Mouse (Mus musculus): Measurements from ENCODE around the gene Evpl. TPM values are rescaled to one million over a fixed set of nuclear protein-coding genes. Genes with fewer than 3 reads are reported as not detected.

Gene Evpl
- polyA plus RNA-seq, 1 experiment from 2014 or later = 26.5 TPM

DNA sequence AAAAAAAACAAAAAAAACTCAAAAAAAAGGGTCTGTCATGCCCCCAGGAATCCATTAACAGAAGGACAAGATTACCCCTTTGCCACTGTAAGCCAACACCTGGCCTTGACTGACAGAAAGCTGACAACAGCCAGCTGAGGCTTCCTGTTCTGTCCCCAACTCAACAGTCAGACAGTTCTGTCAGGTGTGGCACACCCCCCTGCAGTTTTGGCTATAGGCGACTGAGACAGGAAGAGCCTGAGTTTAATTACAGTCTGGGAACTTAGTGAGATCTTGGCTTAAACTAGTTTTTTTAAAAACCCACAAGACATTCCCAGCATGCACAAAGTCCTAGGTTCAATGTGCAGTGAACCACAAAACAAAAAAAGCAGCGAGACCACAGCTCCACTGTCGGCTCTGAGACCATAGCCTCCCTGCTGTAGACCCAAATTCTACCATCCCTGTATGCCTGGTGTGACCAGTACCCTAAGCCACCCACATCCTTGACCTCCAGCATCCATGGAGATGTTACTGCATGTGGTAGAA lies 15.3 kb upstream of the Evpl start:
- peaks cover 54% of the 10 kb centered on the region for H3K36me3 ChIP-seq (ENCODE audit: control insufficient read depth, insufficient read depth, low read length)
- H3K9me3 ChIP-seq (ENCODE audit: control insufficient read depth, low read length) = no peaks in the 10 kb centered on the region
- no peak overlapping the region for H3K4me3 ChIP-seq (ENCODE audit: low read depth, low read length)
- no peak overlapping the region for H3K4me2 ChIP-seq (replicated peaks; ENCODE audit: low read depth)
- H3K9ac ChIP-seq (ENCODE audit: low read length) = no peak overlapping the region
- no peak overlapping the region for H3K27ac ChIP-seq (replicated peaks)
- ATAC-seq (ENCODE audit: low FRiP score, low TSS enrichment) = no peak
- no peaks in the 10 kb centered on the region for H3K4me1 ChIP-seq (replicated peaks; ENCODE audit: control insufficient read depth, insufficient read depth)
- 88% methylated on average over 3 of the region's 3 CpGs for WGBS
- TF ChIP-seq CTCF (IDR thresholded peaks at IDR 0.05; ENCODE audit: low read depth) (no peak), EP300 (optimal IDR thresholded peaks at IDR 0.05) (no peak)
- DNase-seq (ENCODE audit: low spot score) = no peak
- H3K27me3 ChIP-seq (ENCODE audit: control insufficient read depth, insufficient read depth, low read length) = no peaks in the 10 kb centered on the region

DNA sequence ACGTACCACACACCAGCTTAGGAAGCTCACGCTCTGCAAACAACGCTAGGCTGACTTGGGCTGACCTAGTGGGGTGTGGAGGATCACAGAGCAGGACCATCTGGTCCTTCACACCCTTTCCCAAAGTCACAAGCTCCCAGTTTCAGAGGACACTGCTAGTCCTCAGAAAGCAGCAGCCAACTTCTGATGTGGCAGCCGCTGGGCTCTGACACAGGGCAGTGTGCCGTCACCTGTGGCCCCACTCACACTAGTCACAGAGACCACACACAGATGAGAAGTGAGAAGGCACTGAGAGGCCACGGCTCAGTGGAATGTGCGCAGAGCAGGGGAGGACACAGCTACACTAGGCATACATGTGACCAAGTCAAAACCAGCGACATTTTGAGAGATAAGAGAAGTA lies 13.0 kb upstream of the Evpl start:
- no peak overlapping the region for H3K4me3 ChIP-seq (ENCODE audit: low read depth, low read length)
- H3K9me3 ChIP-seq (ENCODE audit: control insufficient read depth, low read length) = no peaks in the 10 kb centered on the region
- ATAC-seq (ENCODE audit: low FRiP score, low TSS enrichment) = no peak
- H3K4me2 ChIP-seq (replicated peaks; ENCODE audit: low read depth) = no peak overlapping the region
- H3K27me3 ChIP-seq (ENCODE audit: control insufficient read depth, insufficient read depth, low read length) = no peaks in the 10 kb centered on the region
- peaks cover 60% of the 10 kb centered on the region for H3K36me3 ChIP-seq (ENCODE audit: control insufficient read depth, insufficient read depth, low read length)
- no peak for TF ChIP-seq CTCF (IDR thresholded peaks at IDR 0.05; ENCODE audit: low read depth)
- no peak for TF ChIP-seq EP300 (optimal IDR thresholded peaks at IDR 0.05)
- H3K4me1 ChIP-seq (replicated peaks; ENCODE audit: control insufficient read depth, insufficient read depth) = no peaks in the 10 kb centered on the region
- H3K27ac ChIP-seq (replicated peaks) = 0 out of 2 replicates have a peak overlapping the region, but pooled peaks have one; percentile 8
- WGBS = 84% methylated on average over 8 of the region's 8 CpGs
- no peak for DNase-seq (ENCODE audit: low spot score)
- no peak overlapping the region for H3K9ac ChIP-seq (ENCODE audit: low read length)

DNA sequence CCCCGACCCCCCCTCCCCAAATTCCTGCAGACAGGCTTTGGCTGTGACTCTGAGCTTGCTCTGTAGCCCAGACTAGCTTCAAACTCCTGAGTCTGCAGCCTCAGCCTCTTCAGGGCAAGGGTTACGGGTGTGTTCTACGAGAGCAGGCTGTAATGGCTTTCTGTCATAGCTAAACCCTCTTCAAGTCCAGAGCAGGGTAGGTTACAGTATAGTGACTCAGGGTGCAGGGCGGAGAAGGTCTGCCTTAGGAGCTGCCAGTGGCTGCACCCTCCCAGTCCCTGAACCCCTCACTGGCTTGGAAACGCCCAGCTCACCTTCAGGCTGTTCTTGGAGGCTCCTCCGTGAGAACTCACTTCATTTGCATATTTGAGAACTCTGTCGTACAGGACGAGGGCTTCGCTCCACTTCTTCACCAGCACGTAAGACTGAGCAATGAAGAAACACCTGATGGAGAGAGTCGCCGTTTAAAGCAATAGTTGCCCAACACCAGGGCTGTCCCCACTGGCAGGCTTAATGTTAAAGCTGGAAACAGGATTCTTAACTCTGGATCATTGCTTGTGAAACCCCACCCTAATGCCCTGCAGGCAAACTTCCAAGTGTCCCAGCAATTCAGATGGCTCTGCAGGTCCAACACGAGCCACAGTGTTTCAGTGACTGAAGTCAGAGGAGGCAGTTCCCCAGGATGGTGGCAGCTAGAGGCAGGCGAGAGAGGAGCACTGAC lies 9.8 kb upstream of the Evpl start:
- peak; percentile 89 for ATAC-seq (ENCODE audit: low FRiP score, low TSS enrichment)
- TF ChIP-seq CTCF (IDR thresholded peaks at IDR 0.05; ENCODE audit: low read depth) (no peak), EP300 (optimal IDR thresholded peaks at IDR 0.05) (no peak)
- no peaks in the 10 kb centered on the region for H3K4me1 ChIP-seq (replicated peaks; ENCODE audit: control insufficient read depth, insufficient read depth)
- peak overlapping the region; percentile 74 for H3K27ac ChIP-seq (replicated peaks)
- H3K4me3 ChIP-seq (ENCODE audit: low read depth, low read length) = no peak overlapping the region
- DNase-seq (ENCODE audit: low spot score) = peak; percentile 55
- no peaks in the 10 kb centered on the region for H3K9me3 ChIP-seq (ENCODE audit: control insufficient read depth, low read length)
- H3K9ac ChIP-seq (ENCODE audit: low read length) = no peak overlapping the region
- H3K36me3 ChIP-seq (ENCODE audit: control insufficient read depth, insufficient read depth, low read length) = peaks cover 55% of the 10 kb centered on the region
- no peaks in the 10 kb centered on the region for H3K27me3 ChIP-seq (ENCODE audit: control insufficient read depth, insufficient read depth, low read length)
- H3K4me2 ChIP-seq (replicated peaks; ENCODE audit: low read depth) = no peak overlapping the region
- 65% methylated on average over 14 of the region's 14 CpGs for WGBS

DNA sequence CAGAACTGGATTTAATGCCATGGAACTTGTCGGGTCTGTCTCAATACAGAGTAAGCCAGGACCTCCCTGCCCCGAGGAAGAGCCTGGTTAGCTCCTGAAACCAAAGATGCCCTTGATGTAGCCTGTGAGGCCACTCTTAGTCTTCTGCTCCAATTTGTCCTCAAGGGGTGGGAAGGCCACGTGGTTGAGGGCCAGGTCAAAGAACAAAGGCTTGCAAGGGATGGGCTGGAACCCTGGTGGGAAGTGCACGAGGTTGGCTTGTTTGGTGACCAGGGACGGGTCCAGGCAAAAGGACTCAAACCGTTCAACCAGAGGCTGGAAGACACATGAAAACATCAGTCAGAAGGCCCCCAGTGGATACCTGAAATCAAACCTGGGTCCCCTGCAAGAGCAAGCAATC lies 7.7 kb upstream of the Evpl start:
- WGBS = 73% methylated on average over 6 of the region's 6 CpGs
- Histone ChIP-seq H3K4me1 (replicated peaks; ENCODE audit: control insufficient read depth, insufficient read depth) (no peaks in the 10 kb centered on the region), H3K27me3 (ENCODE audit: control insufficient read depth, insufficient read depth, low read length) (no peaks in the 10 kb centered on the region), H3K27ac (replicated peaks) (no peak overlapping the region), H3K36me3 (ENCODE audit: control insufficient read depth, insufficient read depth, low read length) (peaks cover 38% of the 10 kb centered on the region), H3K9ac (ENCODE audit: low read length) (no peak overlapping the region), H3K4me2 (replicated peaks; ENCODE audit: low read depth) (no peak overlapping the region), H3K9me3 (ENCODE audit: control insufficient read depth, low read length) (no peaks in the 10 kb centered on the region), H3K4me3 (ENCODE audit: low read depth, low read length) (no peak overlapping the region)
- no peak for ATAC-seq (ENCODE audit: low FRiP score, low TSS enrichment)
- no peak for DNase-seq (ENCODE audit: low spot score)
- no peak for TF ChIP-seq CTCF (IDR thresholded peaks at IDR 0.05; ENCODE audit: low read depth)
- no peak for TF ChIP-seq EP300 (optimal IDR thresholded peaks at IDR 0.05)

DNA sequence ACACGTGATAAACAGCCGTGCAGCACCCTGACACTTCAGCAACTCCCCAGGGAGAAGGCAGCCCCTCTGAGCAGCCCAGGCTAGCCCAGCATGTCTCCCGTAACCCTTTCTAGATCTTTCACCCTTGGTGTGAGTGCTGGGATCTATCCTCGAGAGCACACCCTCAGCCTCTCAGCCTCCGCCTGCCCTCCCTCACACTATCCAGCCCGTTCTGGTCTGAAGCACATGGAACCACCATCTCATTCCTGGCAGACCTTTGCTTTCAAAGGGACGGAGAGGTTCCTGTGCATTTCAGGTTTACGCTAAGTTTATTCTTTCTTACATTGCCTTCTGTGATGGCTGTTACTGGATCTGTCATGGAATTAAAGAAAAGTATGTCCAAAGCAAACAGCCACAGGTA lies 6.7 kb upstream of the Evpl start:
- no peak for DNase-seq (ENCODE audit: low spot score)
- H3K9ac ChIP-seq (ENCODE audit: low read length) = no peak overlapping the region
- ATAC-seq (ENCODE audit: low FRiP score, low TSS enrichment) = no peak
- H3K4me3 ChIP-seq (ENCODE audit: low read depth, low read length) = no peak overlapping the region
- WGBS = 71% methylated on average over 8 of the region's 8 CpGs
- H3K27ac ChIP-seq (replicated peaks) = no peak overlapping the region
- peaks cover 30% of the 10 kb centered on the region for H3K36me3 ChIP-seq (ENCODE audit: control insufficient read depth, insufficient read depth, low read length)
- no peaks in the 10 kb centered on the region for H3K9me3 ChIP-seq (ENCODE audit: control insufficient read depth, low read length)
- H3K4me1 ChIP-seq (replicated peaks; ENCODE audit: control insufficient read depth, insufficient read depth) = no peaks in the 10 kb centered on the region
- H3K27me3 ChIP-seq (ENCODE audit: control insufficient read depth, insufficient read depth, low read length) = no peaks in the 10 kb centered on the region
- TF ChIP-seq EP300 (optimal IDR thresholded peaks at IDR 0.05) = no peak
- no peak for TF ChIP-seq CTCF (IDR thresholded peaks at IDR 0.05; ENCODE audit: low read depth)
- H3K4me2 ChIP-seq (replicated peaks; ENCODE audit: low read depth) = no peak overlapping the region

DNA sequence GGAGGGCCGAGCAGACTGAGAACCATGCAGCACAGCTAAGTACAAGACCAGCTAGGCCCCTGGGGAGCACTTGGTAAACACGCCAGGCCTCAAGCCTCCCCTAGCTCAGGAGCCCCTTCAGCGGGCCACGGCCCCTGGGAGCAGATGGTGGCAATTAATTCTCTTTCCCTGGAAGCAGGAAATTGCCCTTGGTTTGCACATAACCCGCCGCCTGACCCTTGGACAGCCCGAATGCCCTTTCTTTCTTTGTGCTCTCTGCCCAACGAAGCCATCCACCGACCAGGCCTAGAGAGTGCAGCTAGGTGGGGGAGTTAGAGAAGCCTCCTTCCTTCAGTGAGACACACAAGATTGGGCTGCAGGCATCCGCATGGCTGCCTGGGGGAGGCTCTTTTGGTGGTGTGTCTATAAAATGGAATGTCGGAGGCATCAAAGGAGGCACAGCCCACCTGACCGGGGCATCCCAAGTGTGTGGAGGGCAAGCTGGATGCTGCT lies 3.9 kb upstream of the Evpl start:
- ATAC-seq (ENCODE audit: low FRiP score, low TSS enrichment) = no peak
- Histone ChIP-seq H3K27me3 (ENCODE audit: control insufficient read depth, insufficient read depth, low read length) (no peaks in the 10 kb centered on the region), H3K4me1 (replicated peaks; ENCODE audit: control insufficient read depth, insufficient read depth) (no peaks in the 10 kb centered on the region), H3K4me2 (replicated peaks; ENCODE audit: low read depth) (no peak overlapping the region), H3K27ac (replicated peaks) (no peak overlapping the region), H3K4me3 (ENCODE audit: low read depth, low read length) (no peak overlapping the region), H3K9me3 (ENCODE audit: control insufficient read depth, low read length) (no peaks in the 10 kb centered on the region), H3K36me3 (ENCODE audit: control insufficient read depth, insufficient read depth, low read length) (peaks cover 17% of the 10 kb centered on the region), H3K9ac (ENCODE audit: low read length) (no peak overlapping the region)
- 50% methylated on average over 12 of the region's 12 CpGs for WGBS
- no peak for TF ChIP-seq EP300 (optimal IDR thresholded peaks at IDR 0.05)
- TF ChIP-seq CTCF (IDR thresholded peaks at IDR 0.05; ENCODE audit: low read depth) = no peak
- DNase-seq (ENCODE audit: low spot score) = no peak
